Mouse (Mus musculus): ENCODE measurements at regions not wholly inside any gene's neighbourhood (a gene's known extent, or its start where the extent isn't known, plus 50 kb on each side); places are given as distances from the start of the nearest gene placed in this dataset.

GRCm38 (mm10) chrX:99222017-99222416 is 86.1 kb downstream of the Efnb1 start:
- TF ChIP-seq CTCF (IDR thresholded peaks at IDR 0.05; ENCODE audit: low read depth) (no peak), EP300 (optimal IDR thresholded peaks at IDR 0.05) (no peak)
